Mouse (Mus musculus) left cerebral cortex, postnatal 4 days (tissue): Measurements from ENCODE around the gene Fas. TPM values are rescaled to one million over a fixed set of nuclear protein-coding genes. Genes with fewer than 3 reads are reported as not detected.

Experiments
- DNase-seq: peaks from one replicate; pipeline ENCODE4 v3.0.0-alpha.2; 2022
- intact Hi-C: fragments of 180-260 bp; cut with DNase I; formaldehyde crosslinking; loops from one replicate; pipeline ENCODE4 v1.15.1; 2025
- total RNA-seq, 2 experiments: library from RNA; stranded (reverse); gene quantifications; 2 replicates each; pipeline ENCODE4 v1.2.3; 2021

Fas gene
- total RNA-seq, 2 experiments from 2014 or later: 1.2 TPM; not detected in 1

GRCm38 (mm10) chr19:34278078-34278477 lies 12.4 kb upstream of the Fas start:
- DNase-seq: no peak
- intact Hi-C loops: no loop called here

- intact Hi-C loops: no loop called here
- no peak for DNase-seq
These were observed 6.9 kb upstream of the Fas start for GRCm38 (mm10) chr19:34283614-34284013.

GRCm38 (mm10) chr19:34284383-34284782 lies 6.1 kb upstream of the Fas start:
- intact Hi-C loops: no loop called here
- DNase-seq: no peak

- no peak for DNase-seq
- intact Hi-C loops: no loop called here
These were observed 5.6 kb upstream of the Fas start for GRCm38 (mm10) chr19:34284826-34285225.

- intact Hi-C loops: no loop called here
- DNase-seq: no peak
These were observed 3.2 kb upstream of the Fas start for GRCm38 (mm10) chr19:34287221-34287620.

- intact Hi-C loops: no loop called here
- no peak for DNase-seq
These were observed 2.6 kb upstream of the Fas start for GRCm38 (mm10) chr19:34287656-34288415.

- intact Hi-C loops: no loop called here
- no peak for DNase-seq
These were observed 1.8 kb upstream of the Fas start for GRCm38 (mm10) chr19:34288696-34289095.

GRCm38 (mm10) chr19:34290872-34291341 lies 441 bp downstream of the Fas start:
- intact Hi-C loops: no loop called here
- DNase-seq: no peak

- intact Hi-C loops: no loop called here
- DNase-seq: no peak
These were observed 913 bp downstream of the Fas start for GRCm38 (mm10) chr19:34291379-34291778.

GRCm38 (mm10) chr19:34291956-34292355 lies 1.5 kb downstream of the Fas start:
- no peak for DNase-seq
- intact Hi-C loops: no loop called here

GRCm38 (mm10) chr19:34292701-34293100 lies 2.2 kb downstream of the Fas start:
- no peak for DNase-seq
- intact Hi-C loops: no loop called here

GRCm38 (mm10) chr19:34293376-34293947 lies 3.0 kb downstream of the Fas start:
- intact Hi-C loops: no loop called here
- DNase-seq: no peak

- intact Hi-C loops: no loop called here
These were observed 5.0 kb downstream of the Fas start for GRCm38 (mm10) chr19:34295442-34295841.

GRCm38 (mm10) chr19:34298531-34298930 lies 8.1 kb downstream of the Fas start:
- intact Hi-C loops: no loop called here
- no peak for DNase-seq

More at GRCm38 (mm10) chr19:34295442-34295841, 5.0 kb downstream of the Fas start:
- no peak for DNase-seq

- intact Hi-C loops: no loop called here
- DNase-seq: no peak
These were observed 8.8 kb downstream of the Fas start for GRCm38 (mm10) chr19:34299229-34299628.

GRCm38 (mm10) chr19:34300430-34300829 lies 10.0 kb downstream of the Fas start:
- intact Hi-C loops: no loop called here
- no peak for DNase-seq

- intact Hi-C loops: no loop called here
- no peak for DNase-seq
These were observed 14.5 kb downstream of the Fas start for GRCm38 (mm10) chr19:34304917-34305316.

- intact Hi-C loops: no loop called here
- DNase-seq: no peak
These were observed 16.3 kb downstream of the Fas start for GRCm38 (mm10) chr19:34306794-34307193.

- intact Hi-C loops: no loop called here
- no peak for DNase-seq
These were observed 21.8 kb downstream of the Fas start for GRCm38 (mm10) chr19:34312151-34312728.

GRCm38 (mm10) chr19:34328051-34328450 lies 37.6 kb downstream of the Fas start:
- intact Hi-C loops: no loop called here
- no peak for DNase-seq

- DNase-seq: peak; percentile 52
- intact Hi-C loops: loop anchor here (5.0 to 10.0 kb wide), 5 partner anchors 89 to 431 kb away; partner anchors contain the start of genes Ifit1, Ifit1bl2 and Ifit2
These were observed 43.8 kb downstream of the Fas start for GRCm38 (mm10) chr19:34334300-34334699.

GRCm38 (mm10) chr19:34344702-34345101 lies 54.2 kb downstream of the Fas start:
- intact Hi-C loops: loop anchor here (5.0 kb wide), 1 partner anchor 308 kb away; no protein-coding TSS in a partner anchor
- DNase-seq: no peak
